Mouse (Mus musculus): ENCODE data around the gene Micu1. TPM values are rescaled to one million over a fixed set of nuclear protein-coding genes. Genes with fewer than 3 reads are reported as not detected.
"Not testable (repeated sequence)": the region's sequence is repeated elsewhere in the genome, so short reads cannot be mapped to it uniquely, and the experiment has no call there.

Micu1 gene
- total RNA-seq, 2 experiments from 2014 or later = 80.3 to 94.7 TPM

- DNase-seq = no peak
Observed at GRCm38 (mm10) chr10:59849371-59849770, 147.1 kb downstream of the Micu1 start.

- DNase-seq = no peak
Observed at GRCm38 (mm10) chr10:59857157-59857556, 154.9 kb downstream of the Micu1 start.

DNA sequence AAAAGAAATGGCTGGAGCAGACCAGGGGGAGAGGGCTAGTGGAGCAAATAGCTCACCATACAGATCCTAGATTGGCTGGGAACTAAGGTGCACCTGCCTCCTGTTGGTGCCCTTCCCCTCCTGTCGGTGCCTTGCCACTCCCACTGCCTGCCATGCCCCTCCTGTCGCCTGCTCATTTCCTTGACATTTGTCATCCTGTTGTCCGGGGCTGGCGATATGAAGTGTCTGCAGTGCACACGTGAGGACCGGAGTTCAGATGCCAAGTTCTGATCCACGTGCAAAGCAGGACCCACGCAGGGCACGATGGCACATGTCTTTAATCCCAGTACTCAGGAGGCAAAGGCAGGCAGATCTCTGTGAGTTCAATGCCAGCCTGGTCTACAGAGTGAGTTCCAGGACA is 158.4 kb downstream of the Micu1 start:
- DNase-seq = no peak

DNA sequence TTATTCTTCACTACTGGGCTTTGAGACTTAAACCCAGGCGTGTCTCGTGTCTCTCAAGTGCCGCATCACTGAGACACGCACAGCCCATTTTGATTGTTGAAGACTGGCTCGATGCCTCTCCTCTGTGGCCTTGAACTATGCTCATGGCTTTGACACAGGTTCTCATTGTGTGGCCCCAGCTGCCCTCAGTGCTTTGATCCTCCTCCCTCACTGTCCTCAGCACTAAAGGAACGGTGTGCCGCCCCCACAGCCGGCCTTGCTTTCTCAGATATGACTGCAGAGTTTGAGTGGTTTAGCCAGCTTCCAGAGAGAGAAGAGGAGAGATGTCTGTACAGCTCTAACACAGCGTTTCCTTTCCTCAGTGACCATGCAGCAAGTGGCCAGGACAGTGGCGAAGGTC is 158.9 kb downstream of the Micu1 start:
- DNase-seq = no peak

DNA sequence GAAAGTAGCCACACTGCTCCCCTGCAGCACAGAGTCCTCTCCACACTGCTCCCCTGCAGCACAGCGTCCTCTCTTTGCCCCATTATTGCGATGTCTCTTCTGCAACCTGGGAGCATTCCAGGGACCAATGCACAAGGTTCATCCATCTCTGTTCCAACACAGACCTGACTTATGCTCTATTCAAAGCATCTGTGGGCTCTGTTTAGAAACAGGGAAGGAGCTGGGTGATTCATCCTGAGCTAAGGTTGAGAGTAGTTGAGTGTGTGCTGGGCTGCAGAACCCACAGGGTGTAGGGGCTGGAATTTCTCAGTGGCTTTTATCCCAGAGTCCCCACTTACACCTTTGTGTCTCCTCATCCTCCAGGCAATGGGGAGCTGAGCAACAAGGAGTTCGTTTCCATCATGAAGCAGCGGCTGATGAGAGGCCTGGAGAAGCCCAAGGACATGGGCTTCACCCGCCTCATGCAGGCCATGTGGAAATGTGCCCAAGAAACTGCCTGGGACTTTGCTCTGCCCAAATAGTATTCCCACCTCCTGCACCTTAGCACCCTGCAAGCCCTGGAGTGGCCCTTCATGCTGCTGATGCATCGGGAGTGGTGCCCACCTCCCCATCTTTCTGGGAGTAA is 160.7 kb downstream of the Micu1 start:
- no peak for DNase-seq

DNA sequence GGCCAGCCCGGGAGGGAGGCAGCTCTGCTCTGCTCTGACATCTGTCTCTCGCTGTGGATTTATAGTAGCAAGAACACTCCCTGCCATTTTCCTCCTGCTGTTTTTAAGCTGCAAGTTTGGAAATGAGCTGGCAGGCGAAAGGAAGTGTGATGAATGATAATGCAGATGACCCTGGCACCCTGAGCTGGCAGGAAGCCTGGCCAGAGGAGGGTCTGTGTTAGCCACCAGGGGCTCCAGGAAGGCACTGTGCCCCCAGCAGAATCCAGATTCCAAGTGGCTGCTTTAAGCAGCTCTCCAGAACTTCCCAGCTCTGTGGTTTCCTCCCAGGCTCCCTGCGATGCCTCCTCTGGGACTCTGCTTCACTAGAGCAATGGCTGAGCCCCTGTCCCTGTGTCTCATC is 161.3 kb downstream of the Micu1 start:
- no peak for DNase-seq

GRCm38 (mm10) chr10:59864232-59864875 is 162.1 kb downstream of the Micu1 start:
- no peak for DNase-seq

GRCm38 (mm10) chr10:59864884-59865726 is 162.8 kb downstream of the Micu1 start:
- peak; percentile 90 for DNase-seq

DNA sequence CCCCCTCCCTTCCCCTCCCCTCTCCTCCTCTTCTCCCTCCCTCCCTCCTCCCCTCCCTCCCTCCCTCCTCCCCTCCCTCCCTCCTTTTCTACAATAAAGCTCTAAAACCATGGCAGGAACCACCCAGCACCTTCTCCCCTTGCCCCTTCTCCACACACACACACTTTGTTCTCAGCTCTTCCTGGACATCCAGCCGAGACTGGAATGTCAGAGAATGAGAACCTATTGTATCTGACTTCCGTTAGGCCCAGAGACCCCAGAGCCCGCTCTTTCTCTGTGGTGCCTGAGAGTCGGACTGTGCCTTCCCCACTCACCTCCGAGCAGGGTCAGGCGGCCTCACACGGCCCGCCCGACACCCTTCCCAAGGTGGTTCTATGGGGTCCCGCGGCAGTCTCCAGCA is 166.0 kb downstream of the Micu1 start:
- no peak for DNase-seq

- DNase-seq = no peak
Observed at GRCm38 (mm10) chr10:59870038-59870437, 167.8 kb downstream of the Micu1 start.

DNA sequence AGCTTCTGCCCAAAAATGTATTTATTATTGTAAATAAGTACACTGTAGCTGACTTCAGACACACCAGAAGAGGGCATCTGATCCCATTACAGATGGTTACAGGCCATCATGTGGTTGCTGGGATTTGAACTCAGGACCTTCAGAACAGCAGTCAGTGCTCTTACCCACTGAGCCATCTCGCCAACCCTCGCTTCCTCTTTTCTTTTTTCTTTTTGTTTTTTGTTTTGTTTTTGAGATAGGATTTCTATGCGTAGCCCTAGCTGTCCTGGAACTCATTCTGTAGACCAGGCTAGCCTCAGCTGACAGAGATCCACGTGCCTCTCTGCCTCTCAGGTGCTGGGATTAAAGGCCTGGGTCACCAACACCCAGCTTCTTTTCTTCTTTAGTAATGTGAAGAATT is 170.4 kb downstream of the Micu1 start:
- not testable (repeated sequence) for DNase-seq

DNA sequence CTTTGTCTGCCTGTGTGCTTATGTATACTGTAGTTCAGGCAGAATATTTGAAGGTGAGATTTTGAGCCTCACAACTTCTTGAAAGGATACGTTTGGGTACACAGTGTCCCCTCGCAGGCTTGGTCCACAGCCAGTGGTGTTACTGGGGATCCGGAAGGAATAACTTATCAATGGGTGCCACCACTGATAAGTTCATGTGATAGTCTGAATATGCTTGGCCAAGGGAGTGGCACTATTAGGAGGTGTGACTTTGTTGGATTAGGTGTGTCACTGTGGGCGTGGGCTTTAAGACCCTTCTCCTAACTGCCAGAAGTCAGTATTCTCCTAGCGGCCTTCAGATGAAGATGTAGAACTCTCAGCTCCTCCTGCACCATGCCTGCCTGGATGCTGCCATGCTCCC is 170.9 kb downstream of the Micu1 start:
- DNase-seq = no peak

- no peak for DNase-seq
Observed at GRCm38 (mm10) chr10:59873613-59874012, 171.3 kb downstream of the Micu1 start.

GRCm38 (mm10) chr10:59875396-59875795 is 173.1 kb downstream of the Micu1 start:
- DNase-seq = no peak

DNA sequence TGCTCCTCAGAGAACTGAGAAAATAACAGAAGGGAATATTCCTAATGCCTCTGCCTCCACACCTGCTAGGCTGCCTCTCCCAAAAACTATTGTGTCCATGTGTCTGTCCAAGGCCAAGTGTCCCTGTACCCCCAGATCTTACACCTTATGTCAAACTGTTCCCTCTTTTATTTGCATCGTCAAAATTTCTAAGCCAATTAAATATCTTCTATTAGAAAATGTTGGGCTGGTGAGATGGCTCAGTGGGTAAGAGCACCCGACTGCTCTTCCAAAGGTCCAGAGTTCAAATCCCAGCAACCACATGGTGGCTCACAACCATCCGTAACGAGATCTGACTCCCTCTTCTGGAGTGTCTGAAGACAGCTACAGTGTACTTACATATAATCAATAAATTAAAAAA is 174.4 kb downstream of the Micu1 start:
- DNase-seq = not testable (repeated sequence)

DNA sequence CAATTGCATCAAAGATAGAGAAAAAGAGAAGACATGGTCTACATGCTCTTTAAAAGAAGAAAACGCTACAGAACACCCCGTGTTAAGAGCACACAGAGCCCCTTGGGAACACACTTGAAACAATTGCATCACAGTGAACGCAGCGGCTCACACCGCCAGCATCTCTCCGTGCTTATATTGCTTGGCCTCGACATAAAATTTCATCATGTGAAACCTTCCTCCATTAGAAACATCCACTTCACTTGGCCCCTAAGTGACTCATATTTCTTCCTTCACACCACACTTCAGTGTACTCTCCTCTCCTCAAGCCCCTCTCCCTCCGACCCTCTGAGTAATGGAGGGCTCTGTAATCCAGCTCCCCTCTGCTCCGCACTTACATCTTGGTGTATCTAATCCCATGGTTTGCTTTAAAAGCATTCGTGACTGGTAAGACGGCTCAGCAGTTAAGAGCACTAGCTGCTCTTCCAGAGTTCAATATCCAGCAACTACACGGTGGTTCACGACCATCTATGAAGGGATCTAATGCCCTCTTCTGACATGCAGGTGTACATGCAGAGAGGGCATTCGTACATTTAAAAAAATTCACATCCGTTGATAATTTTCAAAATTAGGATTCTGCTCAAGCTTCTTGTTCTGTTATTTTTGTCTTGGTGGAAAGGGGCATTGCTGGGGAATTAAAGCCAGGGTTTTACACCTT is 175.3 kb downstream of the Micu1 start:
- DNase-seq = no peak

DNA sequence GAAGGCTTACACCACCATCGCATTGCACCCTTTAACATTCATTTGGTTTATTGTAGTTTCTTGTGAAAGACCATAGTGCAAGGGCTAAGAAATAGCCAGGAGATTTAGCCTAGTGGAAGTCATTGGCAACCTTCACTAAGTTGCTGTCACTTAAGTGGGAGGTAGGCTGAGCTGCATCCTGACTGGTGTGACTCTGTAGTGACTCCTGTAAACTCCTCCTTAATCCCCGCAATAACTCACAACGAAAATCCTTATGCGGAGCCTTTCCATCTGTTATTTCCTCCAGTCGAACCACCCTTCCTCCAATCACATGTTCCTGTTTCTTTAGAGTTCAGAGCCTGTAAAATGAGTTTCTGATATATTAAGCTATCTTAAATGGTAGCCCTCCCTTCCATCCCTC is 176.5 kb downstream of the Micu1 start:
- DNase-seq = no peak

GRCm38 (mm10) chr10:59879255-59880028 is 177.2 kb downstream of the Micu1 start, which contains the start of gene Dnajb12:
Gene Dnajb12 (plus strand): TSS chr10:59879556.
- peak; percentile 96 for DNase-seq

DNA sequence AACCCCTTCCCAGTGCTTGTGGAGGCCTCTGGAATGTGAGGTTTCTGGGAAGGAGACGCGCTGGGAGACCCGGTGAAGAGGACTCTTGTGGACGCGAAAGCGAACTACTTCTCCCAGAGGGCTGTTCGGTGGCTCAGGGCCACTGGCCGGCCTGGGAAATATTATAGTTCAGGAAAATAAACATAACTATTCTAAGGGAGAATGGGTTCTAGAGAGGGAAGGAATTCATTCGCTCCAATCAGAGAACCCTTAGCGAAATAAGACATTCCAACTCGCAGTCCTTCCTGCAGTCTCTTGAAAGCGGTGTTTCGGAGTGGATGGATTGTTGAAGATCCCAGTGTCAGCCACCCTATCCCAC is 177.7 kb downstream of the Micu1 start:
- no peak for DNase-seq

DNA sequence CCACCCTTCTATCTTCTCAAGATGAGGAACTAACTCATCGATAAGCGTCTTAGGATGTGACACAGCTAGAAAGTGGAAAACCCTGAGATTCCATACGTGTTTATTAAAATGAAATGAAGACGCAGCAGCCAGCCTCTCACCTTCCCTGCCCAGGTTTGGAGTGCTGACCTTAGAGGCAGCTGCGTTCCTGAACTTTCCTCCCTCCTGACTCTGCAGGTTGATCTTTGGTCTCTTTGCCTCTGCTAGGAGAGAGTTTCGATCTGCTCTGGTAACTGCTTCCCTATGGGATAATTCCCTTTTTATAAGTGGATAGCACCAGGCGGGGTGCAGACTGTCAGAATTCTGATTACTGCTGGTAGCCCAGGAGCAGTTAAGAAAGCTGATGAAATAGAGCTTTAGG is 178.6 kb downstream of the Micu1 start:
- DNase-seq = no peak

DNA sequence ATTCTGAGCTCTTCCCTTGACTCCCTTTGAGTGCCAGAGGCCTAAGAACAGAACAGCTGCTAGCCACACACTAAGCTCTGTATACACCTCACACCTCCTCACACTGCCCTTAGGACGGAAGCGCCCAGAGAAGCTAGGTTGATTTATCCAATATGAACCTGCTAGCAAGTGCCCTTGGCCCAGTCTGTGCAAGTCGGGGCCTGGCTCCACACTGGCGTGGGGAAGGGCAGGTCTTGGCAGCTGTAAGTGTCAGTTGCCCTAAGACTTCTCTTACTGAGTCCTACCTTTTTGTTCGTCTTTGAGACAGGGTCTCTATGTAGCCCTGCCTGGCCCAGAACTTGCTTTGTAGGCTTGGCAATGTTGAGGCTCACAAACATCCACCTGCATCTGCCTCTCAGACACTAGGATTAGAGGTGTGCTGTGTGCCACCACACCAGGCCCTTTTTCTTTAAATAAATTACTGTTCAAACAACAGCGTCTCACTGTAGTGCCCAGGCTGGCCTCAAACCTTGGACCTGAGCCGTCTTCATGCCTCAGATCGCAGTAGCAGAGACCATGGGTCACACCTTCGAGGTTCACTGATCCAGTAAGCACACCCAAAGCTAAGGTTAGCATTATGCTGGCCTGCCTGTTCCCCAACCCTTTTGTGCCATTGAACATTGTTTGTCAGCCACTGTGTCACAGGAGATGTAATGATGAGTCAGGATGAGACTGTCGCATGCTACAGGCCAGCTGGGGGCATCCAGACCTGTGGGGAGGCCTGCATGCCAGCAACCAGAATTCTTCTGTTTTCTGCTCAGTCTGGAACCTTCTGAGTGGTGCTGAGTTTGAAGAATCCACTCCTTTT is 182.3 kb downstream of the Micu1 start:
- no peak for DNase-seq

All from gastrocnemius, postnatal 10 days (tissue).